Mouse (Mus musculus): ENCODE data around the gene Appbp2. TPM values are rescaled to one million over a fixed set of nuclear protein-coding genes. Genes with fewer than 3 reads are reported as not detected.
"Not testable (repeated sequence)": the region's sequence is repeated elsewhere in the genome, so short reads cannot be mapped to it uniquely, and the experiment has no call there.

Appbp2 gene
- polyA plus RNA-seq, 1 experiment from 2014 or later: 64.6 TPM

DNA sequence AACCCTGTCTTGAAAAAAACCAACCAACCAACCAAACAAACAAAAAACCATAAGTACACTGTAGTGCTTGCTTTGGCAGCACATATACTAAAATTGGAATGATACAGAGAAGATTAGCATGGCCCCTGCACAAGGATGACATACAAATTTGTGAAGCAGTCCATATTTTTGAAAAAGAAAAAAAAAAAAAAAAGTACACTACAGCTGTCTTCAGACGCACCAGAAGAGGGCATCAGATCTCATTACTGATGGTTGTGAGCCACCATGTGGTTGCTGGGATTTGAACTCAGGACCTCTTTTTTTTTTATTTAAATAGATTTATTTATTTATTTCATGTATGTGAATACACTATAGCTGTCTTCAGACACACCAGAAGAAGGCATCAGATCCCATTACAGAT, 71.9 kb downstream of the Appbp2 start:
- not testable (repeated sequence) for ATAC-seq (ENCODE audit: low FRiP score, low TSS enrichment); H3K36me3 ChIP-seq (ENCODE audit: control insufficient read depth, insufficient read depth, low read length); H3K4me2 ChIP-seq (replicated peaks; ENCODE audit: low read depth, low read length); H3K9ac ChIP-seq (ENCODE audit: low read depth, low read length); H3K4me3 ChIP-seq (ENCODE audit: low read length); H3K27ac ChIP-seq (ENCODE audit: low read depth, low read length); H3K4me1 ChIP-seq (ENCODE audit: control insufficient read depth, insufficient read depth, low read length); H3K9me3 ChIP-seq (ENCODE audit: control insufficient read depth, low read length); H3K27me3 ChIP-seq (ENCODE audit: control insufficient read depth, insufficient read depth, low read length)
- 85% methylated on average over 1 of the region's 1 CpGs for WGBS

DNA sequence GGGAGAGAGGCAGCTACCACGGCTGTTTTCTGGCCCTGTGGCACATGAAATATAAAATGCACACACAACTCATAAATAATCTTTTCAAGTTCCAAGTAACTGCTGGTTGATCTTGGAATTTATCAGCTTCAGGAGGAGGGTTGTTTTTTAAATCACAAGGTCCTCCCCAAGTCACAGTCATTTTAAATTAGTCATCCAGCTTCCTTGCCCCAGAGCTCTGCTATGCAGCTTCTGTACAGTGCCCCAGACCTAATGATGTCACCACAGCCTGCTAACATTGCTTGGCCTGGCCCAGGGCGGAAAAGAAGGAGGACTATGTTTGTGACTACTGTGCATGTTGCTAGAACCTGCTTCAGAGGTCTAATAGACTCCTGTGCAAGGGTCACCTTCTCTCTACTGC, 77.6 kb downstream of the Appbp2 start:
- Histone ChIP-seq H3K36me3 (ENCODE audit: control insufficient read depth, insufficient read depth, low read length) (no peaks in the 10 kb centered on the region), H3K9me3 (ENCODE audit: control insufficient read depth, low read length) (no peaks in the 10 kb centered on the region), H3K9ac (ENCODE audit: low read depth, low read length) (no peak overlapping the region), H3K4me1 (ENCODE audit: control insufficient read depth, insufficient read depth, low read length) (no peaks in the 10 kb centered on the region), H3K4me2 (replicated peaks; ENCODE audit: low read depth, low read length) (no peak overlapping the region), H3K4me3 (ENCODE audit: low read length) (no peak overlapping the region), H3K27ac (ENCODE audit: low read depth, low read length) (no peak overlapping the region), H3K27me3 (ENCODE audit: control insufficient read depth, insufficient read depth, low read length) (no peaks in the 10 kb centered on the region)
- no peak for ATAC-seq (ENCODE audit: low FRiP score, low TSS enrichment)
- 50% methylated on average over 2 of the region's 2 CpGs for WGBS

GRCm38 (mm10) chr11:85152256-85152930, 82.5 kb downstream of the Appbp2 start:
- no peaks in the 10 kb centered on the region for H3K4me1 ChIP-seq (ENCODE audit: control insufficient read depth, insufficient read depth, low read length)
- no peaks in the 10 kb centered on the region for H3K36me3 ChIP-seq (ENCODE audit: control insufficient read depth, insufficient read depth, low read length)
- ATAC-seq (ENCODE audit: low FRiP score, low TSS enrichment): no peak
- H3K27ac ChIP-seq (ENCODE audit: low read depth, low read length): no peak overlapping the region
- no peaks in the 10 kb centered on the region for H3K27me3 ChIP-seq (ENCODE audit: control insufficient read depth, insufficient read depth, low read length)
- WGBS: 91% methylated on average over 2 of the region's 2 CpGs
- H3K9me3 ChIP-seq (ENCODE audit: control insufficient read depth, low read length): no peaks in the 10 kb centered on the region
- no peak overlapping the region for H3K9ac ChIP-seq (ENCODE audit: low read depth, low read length)
- no peak overlapping the region for H3K4me2 ChIP-seq (replicated peaks; ENCODE audit: low read depth, low read length)
- no peak overlapping the region for H3K4me3 ChIP-seq (ENCODE audit: low read length)

DNA sequence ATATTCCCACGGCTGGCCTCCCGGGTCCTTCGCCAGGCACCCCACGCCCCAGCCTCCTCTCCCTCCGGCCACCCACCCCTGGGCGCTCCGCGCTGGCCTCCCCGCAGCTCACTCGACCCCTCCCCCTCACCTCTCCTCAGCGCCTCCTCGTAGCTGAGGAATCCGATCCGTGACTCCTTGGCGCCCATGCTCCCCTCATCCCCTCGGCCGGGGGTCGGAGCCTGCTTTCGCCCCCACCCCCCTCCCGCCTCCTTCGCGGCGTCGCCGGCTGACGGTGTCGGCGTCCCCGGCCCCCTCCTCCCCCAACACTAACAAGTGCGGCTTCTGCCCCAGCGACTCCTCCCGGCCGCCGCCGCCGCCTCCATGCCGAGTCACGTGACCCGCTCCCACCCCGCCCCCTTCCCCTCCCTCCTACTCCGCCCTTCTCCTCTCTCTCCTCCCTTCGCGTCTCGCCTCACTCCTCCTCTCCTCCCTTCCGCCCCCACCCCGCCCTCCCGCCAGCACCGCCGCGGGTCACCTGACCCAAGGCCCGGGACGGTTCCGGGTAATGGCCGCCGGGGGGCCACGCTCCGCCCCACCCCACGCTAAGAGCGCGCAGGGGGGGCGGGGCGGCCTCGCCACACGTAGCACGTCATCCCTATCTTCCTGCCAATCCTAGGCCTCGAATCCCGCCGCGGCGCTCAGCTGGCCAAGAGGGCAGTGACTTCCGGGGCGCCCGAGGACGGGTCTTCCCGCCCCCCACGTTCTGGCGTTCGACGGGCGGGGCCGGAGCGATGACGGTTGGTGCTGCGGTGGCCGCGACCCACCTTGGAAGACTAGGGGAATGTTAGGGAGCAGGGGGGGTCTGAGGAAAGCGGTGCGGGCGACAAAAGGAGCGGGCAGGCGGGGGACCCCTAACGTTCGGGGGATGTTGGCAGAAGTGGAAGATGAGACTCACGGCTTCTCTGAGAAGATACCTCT, 95.1 kb downstream of the Appbp2 start, which contains the start of gene Usp32:
Gene Usp32, minus strand, starts transcription at position 581 of the 960 bp plus-strand sequence.
- H3K9ac ChIP-seq (ENCODE audit: low read depth, low read length): peak within 1 kb of the TSS; percentile 79
- under 1% methylated on average over 87 of the region's 94 CpGs for WGBS
- peak; percentile 98 for ATAC-seq (ENCODE audit: low FRiP score, low TSS enrichment)
- peak within 1 kb of the TSS; percentile 78; the same call in 1 of the 2 replicates for H3K27ac ChIP-seq (ENCODE audit: low read depth, low read length)
- peak within 1 kb of the TSS; percentile 83 for H3K4me3 ChIP-seq (ENCODE audit: low read length)
- no peaks in the 10 kb centered on the region for H3K9me3 ChIP-seq (ENCODE audit: control insufficient read depth, low read length)
- 0 out of 2 replicates have a peak, but pooled peaks cover 3% of the 10 kb centered on the region for H3K4me1 ChIP-seq (ENCODE audit: control insufficient read depth, insufficient read depth, low read length)
- H3K36me3 ChIP-seq (ENCODE audit: control insufficient read depth, insufficient read depth, low read length): no peaks in the 10 kb centered on the region
- H3K4me2 ChIP-seq (replicated peaks; ENCODE audit: low read depth, low read length): peak within 1 kb of the TSS; percentile 62
- H3K27me3 ChIP-seq (ENCODE audit: control insufficient read depth, insufficient read depth, low read length): no peaks in the 10 kb centered on the region

- H3K27me3 ChIP-seq (ENCODE audit: control insufficient read depth, insufficient read depth, low read length): no peaks in the 10 kb centered on the region
- peak overlapping the region; percentile 56 for H3K4me2 ChIP-seq (replicated peaks; ENCODE audit: low read depth, low read length)
- H3K4me3 ChIP-seq (ENCODE audit: low read length): peak overlapping the region; percentile 83
- no peak for ATAC-seq (ENCODE audit: low FRiP score, low TSS enrichment)
- H3K9ac ChIP-seq (ENCODE audit: low read depth, low read length): peak overlapping the region; percentile 69
- under 1% methylated on average over 17 of the region's 17 CpGs for WGBS
- 0 out of 2 replicates have a peak, but pooled peaks cover 3% of the 10 kb centered on the region for H3K4me1 ChIP-seq (ENCODE audit: control insufficient read depth, insufficient read depth, low read length)
- peak overlapping the region; percentile 63; the same call in 1 of the 2 replicates for H3K27ac ChIP-seq (ENCODE audit: low read depth, low read length)
- H3K36me3 ChIP-seq (ENCODE audit: control insufficient read depth, insufficient read depth, low read length): no peaks in the 10 kb centered on the region
- H3K9me3 ChIP-seq (ENCODE audit: control insufficient read depth, low read length): no peaks in the 10 kb centered on the region
These were observed 96.0 kb downstream of the Appbp2 start for GRCm38 (mm10) chr11:85138776-85139474.

Other genes starting within 250 kb of the Appbp2 start
- gene Usp32, start 95.0 kb downstream of the Appbp2 start, polyA plus RNA-seq (2014; fragmentation: Nextera tagmentation; extraction: Ambion mirVana): 6.4 and 7.1 TPM in 2 replicates
- not detected in 2 replicates for gene 1700125H20Rik, start 64.7 kb downstream of the Appbp2 start, polyA plus RNA-seq (2014; fragmentation: Nextera tagmentation; extraction: Ambion mirVana)
- gene Ppm1d, start 76.1 kb upstream of the Appbp2 start, polyA plus RNA-seq (2014; fragmentation: Nextera tagmentation; extraction: Ambion mirVana): 18.0 and 22.1 TPM in 2 replicates
- 22.7 and 30.6 TPM in 2 replicates for gene Bcas3, start 118.0 kb upstream of the Appbp2 start, polyA plus RNA-seq (2014; fragmentation: Nextera tagmentation; extraction: Ambion mirVana)

Measured in kidney, embryonic 14.5 days (tissue).